Mouse (Mus musculus) spleen, postnatal 10 days (tissue): ENCODE measurements at regions not wholly inside any gene's neighbourhood (a gene's known extent, or its start where the extent isn't known, plus 50 kb on each side); places are given as distances from the start of the nearest gene placed in this dataset.
"Not testable (repeated sequence)": the region's sequence is repeated elsewhere in the genome, so short reads cannot be mapped to it uniquely, and the experiment has no call there.

ENCODE experiments used
- DNase-seq, 2 experiments: peaks; one replicate each; pipeline ENCODE4 v3.0.0; 2021 to 2022; ENCODE audit warnings: low spot score in 2 of 2

GRCm38 (mm10) chr10:37873925-37874324 lies 735.2 kb upstream of the Marcks start:
- no peak for DNase-seq

DNA sequence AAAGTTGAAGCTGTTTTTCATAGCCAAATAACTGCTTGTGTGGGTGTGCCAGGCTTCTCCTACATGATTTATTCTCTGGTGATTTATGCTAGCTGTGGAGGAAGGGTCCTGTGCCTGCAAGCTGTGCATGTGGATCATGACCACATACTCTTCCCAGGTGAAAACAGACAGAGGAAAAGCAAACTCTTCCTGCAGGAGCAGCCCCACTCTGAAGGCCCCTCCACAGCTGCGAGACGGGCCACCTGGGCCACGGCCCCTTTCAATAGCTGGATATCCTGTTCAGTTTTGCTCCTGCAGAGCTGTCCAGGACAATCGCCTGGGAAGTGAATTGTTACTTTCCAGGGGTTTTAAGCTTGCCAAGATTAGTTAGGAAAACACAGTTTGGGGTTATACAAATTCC lies 722.3 kb upstream of the Marcks start:
- no peak for DNase-seq

DNA sequence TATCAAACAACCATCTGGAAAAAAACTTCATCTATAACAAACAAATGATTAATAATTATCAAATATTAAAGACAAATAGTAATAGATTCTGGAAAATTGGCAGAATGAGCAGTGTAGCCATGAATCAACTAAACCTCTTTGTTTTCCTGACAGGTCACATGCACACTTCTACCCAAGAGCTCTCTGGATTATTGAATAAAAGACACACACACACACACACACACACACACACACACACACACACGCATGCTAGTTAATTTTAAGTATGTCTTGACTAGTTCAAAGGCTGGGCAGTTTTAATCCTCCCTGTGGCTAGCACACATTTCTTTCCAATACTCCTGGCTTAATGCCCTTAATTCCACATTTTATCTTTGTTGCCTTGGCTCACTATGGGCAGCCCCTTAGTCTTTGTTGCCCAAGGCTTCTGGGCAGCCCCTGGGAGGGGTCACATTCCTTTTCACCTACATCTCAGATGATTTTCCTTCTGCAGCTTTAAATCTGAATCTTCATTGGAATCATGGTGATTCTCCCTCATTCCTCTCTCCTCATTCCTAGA lies 710.6 kb upstream of the Marcks start:
- DNase-seq = no peak

- DNase-seq = no peak
Measured at GRCm38 (mm10) chr10:37842820-37843219, 704.1 kb upstream of the Marcks start.

DNA sequence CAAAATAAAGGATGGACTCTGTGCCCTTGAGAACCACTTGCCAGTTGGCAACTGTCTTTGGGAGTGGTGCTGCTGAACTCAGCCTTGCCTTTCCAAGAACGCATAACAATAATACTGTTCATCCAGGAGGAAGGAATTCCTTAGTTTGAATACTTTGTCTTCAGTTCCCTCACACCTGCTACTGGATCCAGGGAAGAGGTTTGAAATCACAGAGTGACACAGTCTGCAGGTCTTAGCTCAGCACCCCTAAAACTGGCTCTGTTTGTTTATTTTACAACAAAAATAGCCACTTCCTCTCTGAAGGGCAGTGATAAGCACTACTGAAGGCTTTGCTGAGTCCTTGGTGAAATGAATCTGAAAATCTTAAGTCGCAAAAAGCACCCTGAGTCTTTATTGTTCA lies 703.1 kb upstream of the Marcks start:
- DNase-seq = no peak

DNA sequence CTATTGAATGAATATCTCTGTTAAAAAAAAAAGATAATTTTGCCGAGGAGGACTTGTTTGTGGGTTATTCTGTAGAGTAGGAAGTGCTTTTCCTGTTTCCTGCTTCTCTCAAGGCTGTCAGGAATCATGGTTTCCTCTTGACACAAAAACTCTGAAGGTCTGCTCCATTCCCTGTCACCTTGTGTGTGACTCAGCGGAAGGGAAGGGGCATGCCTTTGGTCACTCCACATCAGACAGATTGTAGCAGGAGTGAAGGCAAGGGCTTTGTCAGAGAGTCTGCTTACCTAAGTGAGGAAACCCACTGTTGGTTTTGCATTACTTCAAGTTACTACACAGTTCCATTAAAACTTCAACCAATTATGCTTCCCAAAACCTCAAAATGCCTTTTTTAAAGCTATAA lies 699.0 kb upstream of the Marcks start:
- no peak for DNase-seq

DNA sequence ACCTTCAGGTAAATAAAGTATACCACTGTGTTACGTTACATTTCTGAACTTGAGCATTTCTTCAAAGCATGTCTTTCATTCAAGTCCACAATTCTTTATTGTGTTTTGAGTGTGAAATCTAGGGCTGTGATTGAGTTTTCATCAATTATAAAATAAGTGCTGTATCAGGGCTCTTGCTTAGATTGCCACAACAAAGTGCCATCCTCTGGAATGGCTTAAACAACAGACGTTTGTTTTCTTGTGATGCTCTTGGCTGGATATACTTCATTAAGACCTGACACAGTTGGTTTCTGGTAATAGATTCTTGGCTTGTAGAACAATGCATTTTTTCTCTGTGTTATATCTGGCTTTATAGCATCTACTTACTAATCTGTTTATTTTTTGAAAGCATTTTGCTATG lies 674.3 kb upstream of the Marcks start:
- DNase-seq = no peak

DNA sequence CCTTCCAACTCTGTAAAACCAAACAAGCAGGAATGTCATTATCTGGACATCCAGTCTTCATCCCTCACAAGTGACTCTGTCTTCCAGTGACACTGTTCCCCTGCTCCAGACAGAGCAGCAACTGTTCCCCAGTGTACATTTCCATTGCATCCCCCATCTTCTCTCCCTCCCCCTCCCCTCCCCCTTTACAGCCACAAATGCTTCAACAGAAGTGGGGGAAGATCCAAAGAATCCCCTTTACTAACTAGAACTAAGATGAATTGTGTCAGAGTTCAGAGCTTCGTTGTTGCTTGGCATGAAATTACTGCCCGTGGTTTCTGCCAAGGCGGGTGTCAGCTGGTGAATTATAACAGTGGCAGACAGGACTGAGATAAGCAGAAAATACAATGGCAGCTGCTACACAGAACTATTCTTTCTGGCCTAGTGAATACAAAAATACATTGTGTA lies 673.7 kb upstream of the Marcks start:
- no peak for DNase-seq

DNA sequence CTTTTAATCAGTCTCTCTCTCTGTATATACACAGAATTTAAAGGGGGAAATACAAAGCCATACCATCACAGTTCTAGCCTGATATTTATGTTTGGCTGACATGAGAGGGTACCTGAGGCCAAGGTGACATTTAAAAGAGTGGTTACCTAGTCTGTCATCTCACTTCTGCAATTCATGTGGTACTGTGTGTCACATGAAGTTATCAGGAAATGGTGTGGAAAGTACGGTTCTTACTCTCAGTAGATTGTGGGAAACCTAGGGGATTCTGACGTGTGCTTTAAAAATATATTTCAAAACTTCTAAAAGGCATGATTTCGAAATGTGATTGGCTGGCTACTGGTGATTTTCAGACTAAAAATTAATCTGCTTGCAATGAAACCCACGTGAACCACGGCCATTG lies 673.1 kb upstream of the Marcks start:
- DNase-seq = no peak

DNA sequence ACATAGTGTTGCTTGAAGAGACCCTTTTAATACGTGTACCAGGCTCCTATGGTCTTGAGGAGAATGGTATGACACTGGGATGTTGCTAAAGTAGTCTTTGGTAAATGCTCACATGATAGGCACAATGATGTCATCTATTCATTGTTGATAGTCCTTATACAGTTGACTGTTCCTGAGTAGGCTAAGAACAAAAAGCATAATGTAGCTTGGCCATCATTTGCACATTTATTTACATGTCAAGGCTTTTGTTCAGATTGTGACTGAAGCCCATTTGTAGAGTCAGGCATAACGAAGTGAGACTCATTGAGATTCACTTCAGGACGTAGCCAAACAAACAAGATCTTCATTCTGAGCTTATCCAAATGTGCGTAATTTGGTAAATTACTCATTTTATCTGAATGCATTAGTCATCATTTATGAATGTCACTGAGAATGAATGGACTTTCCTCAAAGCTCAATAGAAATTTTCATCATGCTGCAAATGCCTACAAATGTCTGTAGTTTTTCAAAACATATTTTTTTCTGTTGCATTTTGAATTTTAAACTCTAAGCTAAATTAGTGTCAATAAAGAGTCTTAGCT lies 664.6 kb upstream of the Marcks start:
- DNase-seq = no peak

DNA sequence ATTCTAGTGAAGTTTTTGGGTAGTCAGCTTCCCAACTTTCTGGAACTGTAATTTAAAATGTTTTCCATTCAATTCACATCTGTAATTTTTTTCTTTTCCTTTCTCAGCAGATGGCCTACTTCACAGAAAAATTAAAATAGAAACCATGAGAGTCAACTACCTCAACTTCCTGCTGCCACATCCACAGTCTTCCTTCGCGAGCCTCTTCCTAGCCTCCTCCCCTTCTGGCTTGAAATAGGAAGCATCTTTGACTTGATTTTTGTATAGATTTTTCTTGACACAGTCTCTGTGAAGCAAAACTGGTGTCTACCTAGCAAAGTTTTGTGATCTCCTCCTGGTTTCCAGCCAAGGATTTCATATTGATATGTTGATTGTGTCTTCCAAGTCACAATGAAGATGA lies 660.7 kb upstream of the Marcks start:
- no peak for DNase-seq

DNA sequence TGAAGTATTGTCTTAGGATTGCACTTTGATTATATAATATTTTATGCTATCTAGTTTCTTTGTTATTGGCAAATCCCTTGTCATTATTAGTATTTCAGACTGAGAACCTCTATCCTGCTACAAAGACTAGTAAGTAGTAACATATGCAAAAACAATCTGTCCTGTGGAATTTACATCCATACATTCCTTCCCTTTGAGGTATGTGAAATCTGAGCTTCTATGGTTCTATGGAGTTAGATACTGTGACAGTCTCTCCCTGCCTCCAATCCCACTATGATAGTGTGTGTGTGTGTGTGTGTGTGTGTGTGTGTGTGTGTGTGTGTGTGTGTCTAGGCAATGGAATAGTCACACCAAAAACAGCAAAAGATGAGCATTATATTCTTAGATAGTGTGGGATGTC lies 659.6 kb upstream of the Marcks start:
- no peak for DNase-seq

- DNase-seq = no peak
Measured at GRCm38 (mm10) chr10:37797701-37798100, 659.0 kb upstream of the Marcks start.

- DNase-seq = no peak
Measured at GRCm38 (mm10) chr10:37792878-37793277, 654.2 kb upstream of the Marcks start.

DNA sequence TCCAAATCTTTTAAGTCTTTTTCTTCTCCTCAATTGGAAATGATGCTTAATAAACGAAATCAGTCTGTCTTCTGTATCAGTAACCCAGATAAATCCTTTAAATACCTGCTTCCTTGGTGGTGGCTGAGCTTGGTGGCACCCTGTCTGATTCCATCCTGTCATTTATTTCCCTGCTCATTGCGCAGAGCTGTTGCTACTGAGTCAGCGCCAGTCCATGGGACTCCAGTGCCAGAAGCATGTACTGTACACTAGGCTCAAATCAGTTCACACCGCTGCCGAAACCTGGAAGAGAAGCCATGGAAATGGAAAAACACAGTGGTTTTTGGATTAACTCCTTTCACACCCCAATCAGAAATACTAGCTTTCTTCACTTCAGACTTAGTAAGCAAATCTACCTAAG lies 649.3 kb upstream of the Marcks start:
- no peak for DNase-seq

DNA sequence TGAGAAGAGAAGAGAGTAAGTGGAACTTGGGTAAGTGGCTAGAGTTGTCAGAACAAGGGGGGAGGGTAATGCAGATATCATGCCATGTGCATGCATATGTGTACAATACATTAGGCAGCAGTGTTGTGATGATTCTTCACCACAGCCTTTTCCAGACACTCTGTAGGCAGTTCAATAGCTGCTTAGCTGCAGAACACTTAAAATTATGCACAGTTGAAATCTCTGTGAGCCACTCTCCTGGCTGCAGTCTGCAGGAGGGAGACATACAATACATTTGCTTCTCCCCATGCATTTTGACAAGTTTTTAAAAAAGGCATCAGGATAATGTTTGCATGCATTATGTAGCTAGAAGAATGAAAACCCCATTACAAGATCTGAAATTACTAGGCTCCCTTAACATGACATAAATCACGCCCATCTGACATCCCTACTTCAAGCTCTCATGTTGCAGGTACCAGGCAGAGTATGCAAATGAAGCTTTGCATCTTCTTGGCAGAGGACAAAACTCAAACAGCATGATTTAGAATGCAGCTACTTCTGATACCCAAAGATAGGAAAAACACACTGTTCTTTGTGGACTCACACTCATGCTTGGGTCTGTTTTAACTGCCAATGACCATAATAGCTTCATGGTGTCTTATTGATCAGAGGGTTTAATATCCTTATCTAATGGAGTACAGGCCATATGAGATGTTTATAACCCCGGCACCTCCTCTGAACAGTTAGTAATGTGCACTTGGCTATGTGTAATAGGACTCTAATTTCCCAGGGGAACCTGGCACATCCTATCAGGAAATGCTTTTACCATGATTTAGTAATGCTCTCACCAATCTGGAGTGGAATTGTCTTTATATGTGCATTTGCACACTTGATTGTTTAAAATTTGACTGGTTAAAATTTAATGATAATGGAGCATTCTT lies 640.9 kb upstream of the Marcks start:
- DNase-seq = no peak

DNA sequence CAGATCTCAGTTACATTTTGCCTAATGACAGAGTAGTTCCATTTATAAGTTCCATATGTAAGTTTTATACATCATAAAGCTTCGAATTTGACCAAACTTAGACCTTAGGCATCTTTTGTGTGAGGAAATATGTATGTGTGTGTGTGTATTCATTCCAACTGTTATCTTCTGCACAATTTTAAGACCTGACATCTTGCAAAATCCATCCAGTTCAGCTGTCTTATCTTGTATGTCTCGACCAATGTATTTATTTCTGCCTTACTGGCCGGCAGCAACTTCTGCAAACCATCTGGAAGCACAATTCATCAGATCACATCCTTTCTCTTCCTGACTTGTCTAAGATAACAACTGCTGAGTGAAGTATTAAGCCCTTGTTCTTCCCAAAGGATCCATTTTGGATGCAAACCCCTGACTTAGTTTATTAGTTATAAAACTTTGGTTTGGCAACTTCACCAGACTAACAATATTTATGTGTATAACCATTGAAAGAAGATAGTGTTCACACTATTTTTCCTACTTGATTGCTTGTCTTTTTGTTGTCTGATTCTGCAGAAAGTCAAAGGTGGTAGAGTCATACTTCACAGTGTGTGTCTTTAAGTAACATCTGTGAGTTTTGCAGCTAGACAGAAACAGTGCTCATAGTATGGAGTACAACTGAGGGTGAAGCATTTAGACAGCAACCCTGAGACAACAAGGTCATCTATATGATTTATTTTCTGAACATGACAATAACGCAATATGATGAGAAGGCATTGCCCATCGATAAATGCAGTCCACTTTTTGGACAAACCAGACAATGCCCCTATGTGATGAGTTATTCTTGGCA lies 622.0 kb upstream of the Marcks start:
- no peak for DNase-seq

GRCm38 (mm10) chr10:37741581-37741980 lies 602.9 kb upstream of the Marcks start:
- no peak for DNase-seq

DNA sequence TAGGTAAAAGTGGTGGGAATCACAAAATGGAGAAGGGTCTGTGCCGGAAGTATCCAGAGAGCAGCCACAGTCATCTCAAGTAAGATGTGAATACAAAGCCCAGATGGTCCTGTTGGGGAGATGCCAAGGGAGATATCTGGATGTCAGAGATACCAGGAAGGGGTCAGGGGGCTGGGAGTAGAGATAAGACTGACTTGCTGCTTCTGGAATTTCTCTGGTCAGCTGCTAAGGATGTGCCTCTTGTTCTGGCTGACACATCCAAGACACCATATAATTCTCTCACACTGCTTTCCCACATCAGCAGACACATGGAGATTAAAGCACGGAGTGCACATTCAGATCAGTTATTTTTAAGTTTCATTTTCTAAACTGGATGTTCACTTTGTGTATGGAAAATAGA lies 600.3 kb upstream of the Marcks start:
- no peak for DNase-seq

DNA sequence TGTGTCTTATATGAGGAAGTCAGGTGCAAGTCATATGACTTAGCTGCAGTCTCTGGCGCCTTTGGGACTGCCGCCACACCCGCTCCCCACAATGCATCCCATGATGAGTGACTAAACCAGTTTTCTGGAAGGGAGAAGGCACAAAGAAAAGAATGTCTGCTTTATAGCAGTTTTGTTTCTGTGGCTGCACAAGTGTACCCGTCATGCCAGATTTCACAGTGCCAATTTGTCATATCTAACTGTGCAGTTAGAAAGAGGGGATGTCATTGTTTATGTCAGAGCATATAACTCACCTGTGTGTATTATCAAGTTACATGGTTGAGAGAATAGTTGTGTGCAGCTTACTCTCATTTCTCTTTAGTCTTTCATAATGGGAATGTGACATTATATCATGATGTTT lies 586.9 kb upstream of the Marcks start:
- no peak for DNase-seq

- not testable (repeated sequence) for DNase-seq
Measured at GRCm38 (mm10) chr10:37724994-37725393, 586.3 kb upstream of the Marcks start.

GRCm38 (mm10) chr10:37720748-37721147 lies 582.0 kb upstream of the Marcks start:
- no peak for DNase-seq
